Mouse (Mus musculus): ENCODE results near the gene Pip4k2c. TPM values are rescaled to one million over a fixed set of nuclear protein-coding genes. Genes with fewer than 3 reads are reported as not detected.

The Pip4k2c gene
- polyA plus RNA-seq, 2 experiments = 22.0 to 33.1 TPM

GRCm38 (mm10) chr10:127213272-127213671 is 1.9 kb upstream of the Pip4k2c start:
- H3K4me3 ChIP-seq (replicated peaks; ENCODE audit: low read length) = no peak overlapping the region
- H3K27ac ChIP-seq (replicated peaks; ENCODE audit: low read depth, low read length) = no peak overlapping the region
- WGBS = 88% methylated on average over 8 of the region's 8 CpGs
- no peak for TF ChIP-seq POLR2A (IDR thresholded peaks at IDR 0.05; ENCODE audit: borderline replicate concordance, extremely low read depth, insufficient read depth, insufficient read length)
- H3K36me3 ChIP-seq (ENCODE audit: control insufficient read depth, insufficient read depth, low read length) = peaks cover 5% of the 10 kb centered on the region; the same call in 1 of the 2 replicates
- H3K27me3 ChIP-seq (ENCODE audit: control insufficient read depth, insufficient read depth, low read length) = no peaks in the 10 kb centered on the region
- H3K9ac ChIP-seq (ENCODE audit: low read depth, low read length, severe bottlenecking) = no peak overlapping the region
- peaks cover 8% of the 10 kb centered on the region for H3K4me1 ChIP-seq (ENCODE audit: control insufficient read depth, insufficient read depth, low read length)
- ATAC-seq (ENCODE audit: low FRiP score, low read depth) (no peak), DNase-seq (ENCODE audit: low spot score) (no peak)
- no peak overlapping the region for H3K4me2 ChIP-seq (replicated peaks; ENCODE audit: low read depth, low read length, severe bottlenecking)
- no peaks in the 10 kb centered on the region for H3K9me3 ChIP-seq (ENCODE audit: control insufficient read depth, low read length)

DNA sequence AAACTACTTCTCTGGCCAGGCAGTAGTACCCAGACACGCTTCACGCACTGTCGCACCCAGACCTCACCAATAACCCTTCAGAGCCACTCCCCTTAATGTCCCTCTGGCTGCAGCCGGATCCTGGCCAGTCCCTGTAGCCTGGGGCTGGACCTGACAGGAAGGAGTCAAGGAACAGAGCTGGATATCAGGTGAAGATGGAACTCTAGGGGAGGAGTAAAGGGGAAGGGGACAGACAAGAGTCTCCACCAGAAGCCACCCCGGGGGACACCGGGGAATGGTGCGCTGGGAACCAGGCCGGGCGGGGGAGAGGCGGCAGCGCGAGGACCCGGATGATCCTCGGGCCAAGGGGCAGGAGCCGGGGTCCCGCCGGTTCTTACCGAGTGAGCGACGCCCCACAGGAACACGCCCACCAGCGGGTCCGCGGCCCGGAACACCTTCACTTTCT is 402 bp downstream of the Pip4k2c start:
- peak overlapping the region; percentile 84 for H3K4me3 ChIP-seq (replicated peaks; ENCODE audit: low read length)
- no peak for TF ChIP-seq POLR2A (IDR thresholded peaks at IDR 0.05; ENCODE audit: borderline replicate concordance, extremely low read depth, insufficient read depth, insufficient read length)
- peaks cover 8% of the 10 kb centered on the region for H3K4me1 ChIP-seq (ENCODE audit: control insufficient read depth, insufficient read depth, low read length)
- no peak for DNase-seq (ENCODE audit: low spot score)
- peak overlapping the region; percentile 70 for H3K9ac ChIP-seq (ENCODE audit: low read depth, low read length, severe bottlenecking)
- peak; percentile 34 for ATAC-seq (ENCODE audit: low FRiP score, low read depth)
- H3K4me2 ChIP-seq (replicated peaks; ENCODE audit: low read depth, low read length, severe bottlenecking) = peak overlapping the region; percentile 69
- WGBS = 0% methylated on average over 18 of the region's 25 CpGs
- no peaks in the 10 kb centered on the region for H3K9me3 ChIP-seq (ENCODE audit: control insufficient read depth, low read length)
- H3K27me3 ChIP-seq (ENCODE audit: control insufficient read depth, insufficient read depth, low read length) = no peaks in the 10 kb centered on the region
- H3K27ac ChIP-seq (replicated peaks; ENCODE audit: low read depth, low read length) = no peak overlapping the region
- H3K36me3 ChIP-seq (ENCODE audit: control insufficient read depth, insufficient read depth, low read length) = peaks cover 19% of the 10 kb centered on the region

GRCm38 (mm10) chr10:127209928-127210570 is 1.3 kb downstream of the Pip4k2c start:
- H3K36me3 ChIP-seq (ENCODE audit: control insufficient read depth, insufficient read depth, low read length) = peaks cover 28% of the 10 kb centered on the region
- H3K4me3 ChIP-seq (replicated peaks; ENCODE audit: low read length) = peak overlapping the region; percentile 84
- ATAC-seq (ENCODE audit: low FRiP score, low read depth) (no peak), DNase-seq (ENCODE audit: low spot score) (no peak)
- H3K4me1 ChIP-seq (ENCODE audit: control insufficient read depth, insufficient read depth, low read length) = peaks cover 8% of the 10 kb centered on the region
- TF ChIP-seq POLR2A (IDR thresholded peaks at IDR 0.05; ENCODE audit: borderline replicate concordance, extremely low read depth, insufficient read depth, insufficient read length) = no peak
- WGBS = 90% methylated on average over 13 of the region's 13 CpGs
- H3K27ac ChIP-seq (replicated peaks; ENCODE audit: low read depth, low read length) = no peak overlapping the region
- no peaks in the 10 kb centered on the region for H3K9me3 ChIP-seq (ENCODE audit: control insufficient read depth, low read length)
- H3K27me3 ChIP-seq (ENCODE audit: control insufficient read depth, insufficient read depth, low read length) = no peaks in the 10 kb centered on the region
- peak overlapping the region; percentile 69 for H3K4me2 ChIP-seq (replicated peaks; ENCODE audit: low read depth, low read length, severe bottlenecking)
- no peak overlapping the region for H3K9ac ChIP-seq (ENCODE audit: low read depth, low read length, severe bottlenecking)

DNA sequence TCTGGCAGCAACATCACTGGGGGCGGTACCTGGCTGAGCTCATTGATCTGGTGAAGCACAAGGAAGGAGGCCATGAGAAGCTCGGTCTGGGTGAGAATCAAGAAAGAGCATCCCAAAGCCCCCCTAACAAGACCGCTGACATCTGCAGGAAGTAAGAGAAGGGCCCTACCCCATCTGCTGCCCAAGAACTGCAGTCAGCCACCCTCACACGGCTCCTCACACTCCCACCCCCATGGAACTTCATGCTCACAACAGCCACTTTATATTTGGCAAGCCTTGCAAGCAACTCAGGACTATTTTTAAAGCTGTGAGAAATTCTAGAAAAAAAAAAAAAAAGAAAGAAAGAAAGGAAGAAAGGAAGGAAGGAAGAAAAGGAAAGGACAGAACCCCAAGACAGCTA is 2.5 kb downstream of the Pip4k2c start:
- peaks cover 37% of the 10 kb centered on the region for H3K36me3 ChIP-seq (ENCODE audit: control insufficient read depth, insufficient read depth, low read length)
- WGBS = 80% methylated on average over 4 of the region's 4 CpGs
- no peak for TF ChIP-seq POLR2A (IDR thresholded peaks at IDR 0.05; ENCODE audit: borderline replicate concordance, extremely low read depth, insufficient read depth, insufficient read length)
- ATAC-seq (ENCODE audit: low FRiP score, low read depth) = no peak
- no peaks in the 10 kb centered on the region for H3K27me3 ChIP-seq (ENCODE audit: control insufficient read depth, insufficient read depth, low read length)
- H3K27ac ChIP-seq (replicated peaks; ENCODE audit: low read depth, low read length) = no peak overlapping the region
- no peaks in the 10 kb centered on the region for H3K9me3 ChIP-seq (ENCODE audit: control insufficient read depth, low read length)
- H3K9ac ChIP-seq (ENCODE audit: low read depth, low read length, severe bottlenecking) = no peak overlapping the region
- peaks cover 8% of the 10 kb centered on the region for H3K4me1 ChIP-seq (ENCODE audit: control insufficient read depth, insufficient read depth, low read length)
- DNase-seq (ENCODE audit: low spot score) = no peak
- no peak overlapping the region for H3K4me3 ChIP-seq (replicated peaks; ENCODE audit: low read length)
- H3K4me2 ChIP-seq (replicated peaks; ENCODE audit: low read depth, low read length, severe bottlenecking) = no peak overlapping the region

DNA sequence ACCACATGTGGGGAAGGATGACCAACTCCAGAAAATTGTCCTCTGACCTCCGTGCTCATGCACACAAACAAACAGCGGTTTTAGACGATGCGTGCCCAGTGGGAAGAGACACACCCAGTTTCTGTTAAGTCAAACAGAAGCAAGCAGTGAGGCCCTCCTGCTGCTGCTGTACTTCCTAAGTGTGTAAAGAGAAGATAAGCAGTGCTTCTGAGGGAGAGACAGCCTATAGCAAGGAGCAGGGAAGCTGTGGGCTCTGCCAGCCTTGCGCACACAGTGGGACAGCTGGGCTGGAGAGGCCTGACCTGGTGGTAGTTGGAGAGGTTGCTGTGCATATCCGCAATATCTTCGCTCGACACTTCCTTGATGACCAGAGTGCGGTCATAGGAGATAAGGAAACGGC is 6.0 kb downstream of the Pip4k2c start:
- DNase-seq (ENCODE audit: low spot score) (no peak), ATAC-seq (ENCODE audit: low FRiP score, low read depth) (no peak)
- Histone ChIP-seq H3K9ac (ENCODE audit: low read depth, low read length, severe bottlenecking) (no peak overlapping the region), H3K4me2 (replicated peaks; ENCODE audit: low read depth, low read length, severe bottlenecking) (no peak overlapping the region), H3K36me3 (ENCODE audit: control insufficient read depth, insufficient read depth, low read length) (peaks cover 62% of the 10 kb centered on the region), H3K27ac (replicated peaks; ENCODE audit: low read depth, low read length) (no peak overlapping the region), H3K27me3 (ENCODE audit: control insufficient read depth, insufficient read depth, low read length) (no peaks in the 10 kb centered on the region), H3K9me3 (ENCODE audit: control insufficient read depth, low read length) (no peaks in the 10 kb centered on the region), H3K4me1 (ENCODE audit: control insufficient read depth, insufficient read depth, low read length) (peaks cover 3% of the 10 kb centered on the region), H3K4me3 (replicated peaks; ENCODE audit: low read length) (no peak overlapping the region)
- TF ChIP-seq POLR2A (IDR thresholded peaks at IDR 0.05; ENCODE audit: borderline replicate concordance, extremely low read depth, insufficient read depth, insufficient read length) = no peak
- 96% methylated on average over 10 of the region's 10 CpGs for WGBS

Data from limb, embryonic 14.5 days (tissue).